Mouse (Mus musculus) gastrocnemius, postnatal 25 days (tissue): Measurements from ENCODE around the gene Slc16a11. TPM values are rescaled to one million over a fixed set of nuclear protein-coding genes. Genes with fewer than 3 reads are reported as not detected.
A peak's percentile ranks its signal among the peaks of the same experiment; 100 is the strongest.

ENCODE experiments used
- DNase-seq: peaks from one replicate; pipeline ENCODE4 v3.0.0; 2022
- microRNA-seq, 2 experiments: library from miRNA; unstranded; fragments of <30 nt; microRNA quantifications; one replicate each; pipeline ENCODE4 v1.2.0; 2021; ENCODE audit warnings: borderline replicate concordance in 2 of 2
- total RNA-seq, 2 experiments: library from RNA; stranded (reverse); gene quantifications; 1 replicate in 1 of 2; 2 replicates in 1 of 2; pipeline ENCODE4 v1.2.3; 2021

The Slc16a11 gene
- total RNA-seq, 2 experiments from 2014 or later, result not detected

- DNase-seq, result peak; percentile 48
These were observed 42.5 kb downstream of the Slc16a11 start, which contains the start of gene Alox12 for GRCm38 (mm10) chr11:70254931-70255531. Alox12 (minus strand) TSS chr11:70255353.

GRCm38 (mm10) chr11:70259035-70259434 lies 46.5 kb downstream of the Slc16a11 start:
- no peak for DNase-seq

GRCm38 (mm10) chr11:70265252-70265651 lies 52.7 kb downstream of the Slc16a11 start:
- DNase-seq, result no peak

- no peak for DNase-seq
These were observed 53.3 kb downstream of the Slc16a11 start for GRCm38 (mm10) chr11:70265819-70266218.

Small RNAs within 50 kb of the gene (microRNA-seq; reads per million reads assigned to microRNA genes)
- gene Mir195a (2,979 to 4,297 reads per million in 2 experiments), gene Mir497 (0 reads per million in 2 experiments), gene Mir497b (0 reads per million in 2 experiments)

Other genes starting within 250 kb of the Slc16a11 start
- gene Cldn7, start 248.0 kb upstream of the Slc16a11 start, total RNA-seq, result under 1 TPM in 1 of 2 experiments, not detected in 1; 0.91 TPM
- 100 to 1,000 TPM; 195 to 205 TPM for gene Ctdnep1, start 231.6 kb upstream of the Slc16a11 start, total RNA-seq
- gene Elp5, start 230.2 kb upstream of the Slc16a11 start, total RNA-seq, result 10 to 100 TPM; 37.0 to 44.2 TPM
- gene Gabarap, start 221.6 kb upstream of the Slc16a11 start, total RNA-seq, result 100 to 1,000 TPM; 148 to 170 TPM
- 10 to 100 TPM; 15.0 to 16.1 TPM for gene Phf23, start 217.0 kb upstream of the Slc16a11 start, total RNA-seq
- gene Dvl2, start 212.2 kb upstream of the Slc16a11 start, total RNA-seq, result 1 to 10 TPM; 3.7 to 4.1 TPM
- gene Acadvl, start 197.3 kb upstream of the Slc16a11 start, total RNA-seq, result 100 to 1,000 TPM; 342 to 380 TPM
- 1 to 10 TPM; 5.6 to 6.9 TPM for gene Dlg4, start 195.8 kb upstream of the Slc16a11 start, total RNA-seq
- gene Asgr1, start 158.7 kb upstream of the Slc16a11 start, total RNA-seq, result not detected
- not detected for gene Asgr2, start 120.1 kb upstream of the Slc16a11 start, total RNA-seq
- 1 to 10 TPM; 2.5 to 3.6 TPM for gene Mgl2, start 82.4 kb upstream of the Slc16a11 start, total RNA-seq
- 1 to 10 TPM; 1.3 to 4.3 TPM for gene Clec10a, start 56.6 kb upstream of the Slc16a11 start, total RNA-seq
- gene Slc16a13, start 8.3 kb downstream of the Slc16a11 start, total RNA-seq, result under 1 TPM; 0.10 to 0.88 TPM
- 1 to 10 TPM; 4.1 to 6.2 TPM for gene Bcl6b, start 17.0 kb downstream of the Slc16a11 start, total RNA-seq
- 10 to 100 TPM; 26.9 to 36.2 TPM for gene 0610010K14Rik, start 25.2 kb downstream of the Slc16a11 start, total RNA-seq
- 1 to 10 TPM; 2.4 to 3.0 TPM for gene Gm21988, start 27.1 kb downstream of the Slc16a11 start, total RNA-seq
- gene Rnasek, start 27.1 kb downstream of the Slc16a11 start, total RNA-seq, result 100 to 1,000 TPM in 1 of 2 experiments, 10 to 100 TPM in 1; 96.1 to 126 TPM
- gene Alox12, start 42.6 kb downstream of the Slc16a11 start, total RNA-seq, result under 1 TPM; 0.67 to 0.80 TPM
- gene Alox12e, start 109.9 kb downstream of the Slc16a11 start, total RNA-seq, result not detected
- gene Alox15, start 139.3 kb downstream of the Slc16a11 start, total RNA-seq, result under 1 TPM in 1 of 2 experiments, not detected in 1; 0.91 TPM
- 10 to 100 TPM; 15.5 to 18.5 TPM for gene Pelp1, start 197.3 kb downstream of the Slc16a11 start, total RNA-seq
- 1 to 10 TPM; 7.5 to 9.0 TPM for gene Arrb2, start 219.9 kb downstream of the Slc16a11 start, total RNA-seq
- 1 to 10 TPM; 5.6 to 6.2 TPM for gene Med11, start 239.2 kb downstream of the Slc16a11 start, total RNA-seq
- under 1 TPM; 0.38 to 0.97 TPM for gene Zmynd15, start 246.7 kb downstream of the Slc16a11 start, total RNA-seq
- 1 to 10 TPM; 1.3 to 2.0 TPM for gene Cxcl16, start 247.2 kb downstream of the Slc16a11 start, total RNA-seq